Mouse (Mus musculus): ENCODE data around the gene Scamp3.
A peak's percentile ranks its signal among the peaks of the same experiment; 100 is the strongest.
"Not testable (repeated sequence)": the region's sequence is repeated elsewhere in the genome, so short reads cannot be mapped to it uniquely, and the experiment has no call there.

Gene Scamp3

GRCm38 (mm10) chr3:89177242-89178106 lies at the start of gene Scamp3:
Scamp3 (plus strand) TSS chr3:89177473.
- peak; percentile 94 for DNase-seq

DNA sequence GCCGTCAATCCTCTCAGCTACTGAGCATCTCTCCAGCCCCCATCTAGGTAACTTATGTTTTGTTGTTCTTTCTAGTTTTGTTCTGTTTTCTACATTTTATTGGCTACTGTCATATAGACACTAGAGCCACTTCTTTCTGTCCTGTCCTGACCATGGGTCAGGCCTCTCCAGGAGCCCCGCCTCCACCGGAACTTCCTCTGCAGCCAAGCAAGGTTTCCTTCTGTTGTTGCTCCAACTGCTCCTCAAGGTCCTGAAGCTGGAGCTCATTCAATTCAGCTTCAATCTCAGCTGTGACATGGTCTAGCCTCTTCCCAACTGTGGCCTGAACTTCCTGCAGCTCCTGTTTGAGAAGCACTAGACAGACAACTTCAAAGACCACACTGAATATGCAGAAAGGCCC lies 47.4 kb upstream of the Scamp3 start:
- no peak for DNase-seq

- no peak for DNase-seq
Observed at GRCm38 (mm10) chr3:89131816-89132215, 45.5 kb upstream of the Scamp3 start.

DNA sequence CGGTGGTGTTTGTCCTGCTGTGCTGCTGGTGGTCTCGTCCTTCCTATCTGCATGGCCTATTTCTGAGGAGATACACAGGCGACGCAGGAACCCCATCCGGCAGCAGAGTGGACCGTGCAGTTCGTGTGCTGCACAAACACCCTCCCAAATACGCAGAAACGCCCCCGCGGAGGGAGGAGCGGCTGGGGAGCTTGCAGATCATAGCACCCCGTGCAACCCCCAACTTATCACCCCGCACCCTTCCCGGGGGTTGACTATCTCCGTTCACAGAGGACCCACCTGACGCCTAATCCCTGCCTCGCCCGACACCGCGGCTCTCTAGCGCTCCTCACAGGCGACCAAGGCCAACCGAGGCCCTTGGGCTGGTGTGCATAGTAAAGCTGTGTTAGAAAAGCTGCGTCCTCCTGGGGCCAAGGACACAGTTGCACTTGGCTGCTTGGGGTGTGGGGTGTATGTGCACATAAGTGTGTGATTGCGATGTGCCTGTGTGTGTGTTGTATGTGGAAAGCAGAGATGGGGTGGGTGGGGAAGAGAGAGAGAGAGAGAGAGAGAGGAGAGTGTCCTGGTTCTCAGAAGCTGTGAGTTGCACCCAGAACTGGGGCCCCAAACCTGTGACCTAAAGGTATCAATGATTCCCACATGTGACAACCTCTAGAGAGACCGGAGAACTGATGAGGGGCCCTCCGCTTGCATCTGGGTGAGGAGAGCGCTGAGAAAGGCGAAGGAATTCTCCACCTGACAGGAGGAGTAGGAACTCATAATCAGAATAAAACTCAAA lies 44.8 kb upstream of the Scamp3 start:
- peak; percentile 56 for DNase-seq

DNA sequence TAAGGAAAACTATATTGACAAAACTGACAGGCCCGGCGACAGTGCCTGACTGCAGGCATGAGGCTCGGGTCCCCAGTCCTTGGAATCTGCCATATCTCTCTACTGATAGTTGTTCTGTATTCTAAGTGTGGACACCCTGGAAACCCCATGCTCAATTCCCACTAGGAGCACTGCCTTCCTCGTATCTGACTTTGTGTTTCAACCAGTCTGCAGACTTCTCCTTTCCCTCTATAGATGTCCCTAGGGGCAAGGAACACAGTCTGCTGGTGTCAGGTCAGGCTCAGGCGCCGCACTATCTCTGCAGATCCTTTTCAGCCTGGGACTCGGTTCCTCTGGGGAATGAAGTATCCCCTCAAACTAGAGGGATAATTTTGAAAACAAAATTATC lies 44.2 kb upstream of the Scamp3 start:
- DNase-seq: no peak

- no peak for DNase-seq
Observed at GRCm38 (mm10) chr3:89133752-89134151, 43.5 kb upstream of the Scamp3 start.

- no peak for DNase-seq
Observed at GRCm38 (mm10) chr3:89135958-89136357, 41.3 kb upstream of the Scamp3 start, which contains the start of gene Pklr. Pklr (plus strand) TSS chr3:89136142.

- DNase-seq: no peak
Observed at GRCm38 (mm10) chr3:89136365-89136764, 40.9 kb upstream of the Scamp3 start.

DNA sequence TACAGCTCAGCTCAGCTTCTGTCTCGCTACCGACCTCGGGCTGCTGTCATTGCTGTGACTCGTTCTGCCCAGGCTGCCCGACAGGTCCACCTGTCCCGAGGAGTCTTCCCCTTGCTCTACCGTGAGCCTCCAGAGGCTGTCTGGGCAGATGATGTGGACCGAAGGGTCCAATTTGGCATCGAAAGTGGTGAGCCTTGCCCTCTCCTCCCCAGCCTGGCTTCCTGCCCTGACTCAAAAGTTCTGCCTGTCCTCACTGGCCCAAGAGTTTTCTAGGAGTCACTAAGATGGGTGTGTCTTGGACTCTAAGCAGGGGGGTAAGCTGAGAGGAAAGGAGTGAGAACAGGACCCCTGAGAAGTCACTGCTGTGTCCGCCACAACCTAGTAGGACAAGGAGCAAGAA lies 32.5 kb upstream of the Scamp3 start:
- no peak for DNase-seq

DNA sequence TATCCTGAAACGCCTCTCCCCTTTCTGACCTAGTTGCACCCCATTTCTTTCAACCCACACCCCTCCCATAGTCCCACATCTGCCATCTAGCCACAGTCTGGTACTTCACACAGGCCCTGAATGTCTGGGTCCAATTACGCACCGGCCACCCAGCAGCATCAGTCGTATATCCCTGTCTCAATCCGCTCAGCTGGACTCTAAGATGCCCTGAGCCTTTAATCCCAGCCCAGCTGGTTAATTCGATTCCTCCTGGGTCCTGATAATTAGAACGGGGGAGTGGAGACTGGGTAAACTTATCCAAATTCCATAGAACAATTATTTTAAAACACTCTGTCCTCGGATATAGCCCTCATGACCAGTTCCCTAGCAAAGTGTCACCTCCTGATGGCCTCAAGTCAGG lies 31.7 kb upstream of the Scamp3 start:
- DNase-seq: no peak

DNA sequence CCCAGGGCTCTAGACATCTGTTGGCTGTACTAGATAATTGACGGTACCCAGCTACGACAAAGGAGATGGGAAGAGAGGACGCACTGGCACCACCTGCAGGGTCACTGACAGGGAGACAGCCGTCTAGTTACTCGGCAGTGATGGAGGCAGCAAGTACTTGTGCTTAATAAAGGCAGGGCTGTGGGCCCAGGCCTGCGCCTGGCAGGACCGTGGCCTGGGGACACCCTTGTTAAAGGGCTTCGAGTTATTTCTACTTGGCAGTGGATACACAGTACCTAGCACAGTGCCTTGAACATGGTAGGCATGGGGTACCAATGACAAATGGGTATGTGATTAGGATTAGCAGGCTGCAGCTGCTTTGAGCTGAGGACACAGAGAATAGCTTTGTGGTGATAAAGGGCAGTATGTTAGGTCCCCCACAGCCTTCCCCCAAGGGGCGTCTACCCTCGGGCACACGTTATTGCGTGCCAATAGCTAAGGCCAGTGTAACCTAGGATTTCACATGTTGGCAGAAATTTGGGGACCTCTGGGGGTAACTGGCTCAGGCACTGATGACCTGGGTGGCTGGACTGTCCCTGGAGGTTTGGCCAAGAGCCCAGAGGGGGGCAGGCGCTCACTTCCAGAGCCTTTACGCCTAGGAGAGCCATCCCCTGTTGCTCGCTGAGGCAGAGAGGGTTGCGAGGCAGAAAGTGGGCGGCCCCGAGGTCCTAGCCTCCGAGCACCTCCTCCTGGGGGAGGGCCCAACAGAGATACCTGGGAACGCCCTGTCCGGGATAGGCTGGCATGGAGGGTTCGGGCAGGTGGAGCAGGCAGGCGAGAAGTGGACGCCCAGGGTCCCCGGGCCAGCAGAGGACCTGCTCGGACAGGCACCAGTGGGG lies 29.9 kb upstream of the Scamp3 start:
- no peak for DNase-seq

GRCm38 (mm10) chr3:89147979-89148311 lies 29.3 kb upstream of the Scamp3 start:
- no peak for DNase-seq

GRCm38 (mm10) chr3:89148567-89148966 lies 28.7 kb upstream of the Scamp3 start:
- no peak for DNase-seq

GRCm38 (mm10) chr3:89152084-89152835 lies 25.0 kb upstream of the Scamp3 start:
- no peak for DNase-seq

- no peak for DNase-seq
Observed at GRCm38 (mm10) chr3:89156951-89157350, 20.3 kb upstream of the Scamp3 start.

DNA sequence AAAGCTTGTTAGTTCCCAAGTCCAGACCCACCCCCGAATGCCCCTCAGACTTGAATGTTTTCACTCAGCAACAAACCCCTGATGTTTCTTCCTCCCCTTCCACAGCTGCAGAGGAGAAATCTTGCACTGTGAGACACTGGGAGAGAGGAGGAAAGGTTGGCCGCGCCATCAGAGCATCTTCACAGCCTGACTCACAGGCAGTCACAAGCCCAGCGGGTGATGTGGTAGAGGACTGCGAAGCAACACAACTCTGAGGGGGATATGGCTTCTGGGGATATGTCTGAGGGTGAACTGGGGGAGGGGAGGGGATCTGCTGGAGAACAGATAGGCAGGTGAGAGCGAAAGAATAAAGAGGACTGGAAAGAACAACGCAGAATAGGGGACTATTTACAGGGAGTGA lies 18.6 kb upstream of the Scamp3 start:
- DNase-seq: no peak

GRCm38 (mm10) chr3:89159211-89159610 lies 18.1 kb upstream of the Scamp3 start:
- DNase-seq: no peak

- DNase-seq: peak; percentile 65
Observed at GRCm38 (mm10) chr3:89159616-89160344, 17.5 kb upstream of the Scamp3 start, which contains the start of gene Hcn3. Hcn3 (minus strand) TSS chr3:89160196.

DNA sequence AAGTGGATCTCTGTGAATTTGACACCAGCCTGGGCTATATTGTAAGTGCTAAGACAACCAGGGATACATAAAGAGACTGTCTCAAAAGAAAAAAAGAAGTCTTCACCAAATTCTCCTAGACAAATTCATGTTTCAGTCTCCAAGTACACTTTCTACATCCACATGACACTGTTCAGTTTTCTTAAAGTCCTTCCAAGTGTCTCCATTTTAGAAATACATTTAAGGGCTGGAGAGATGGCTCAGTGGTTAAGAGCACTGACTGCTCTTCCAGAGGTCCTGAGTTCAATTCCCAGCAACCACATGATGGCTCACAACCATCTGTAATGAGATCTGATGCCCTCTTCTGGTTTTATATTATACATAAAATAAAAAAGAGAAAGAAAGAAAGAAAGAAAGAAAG lies 16.1 kb upstream of the Scamp3 start:
- DNase-seq: not testable (repeated sequence)

DNA sequence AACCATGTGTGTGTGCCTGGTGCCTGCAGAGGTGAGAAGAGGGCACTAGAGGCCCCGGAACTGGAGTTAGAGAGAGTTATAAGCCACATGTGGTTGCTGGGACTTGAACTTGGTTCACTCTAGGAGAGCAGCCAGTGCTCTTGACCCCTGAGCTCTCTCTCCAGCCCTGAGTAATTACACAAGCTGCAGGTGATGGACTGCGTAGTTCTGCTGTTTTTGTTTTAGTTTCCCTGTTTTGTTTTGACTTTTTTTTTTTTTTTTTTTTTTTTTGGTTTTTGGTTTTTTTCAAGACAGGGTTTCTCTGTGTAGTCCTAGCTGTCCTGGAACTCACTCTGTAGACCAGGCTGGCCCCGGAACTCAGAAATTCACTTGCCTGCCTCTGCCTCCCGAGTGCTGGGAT lies 15.5 kb upstream of the Scamp3 start:
- DNase-seq: no peak

DNA sequence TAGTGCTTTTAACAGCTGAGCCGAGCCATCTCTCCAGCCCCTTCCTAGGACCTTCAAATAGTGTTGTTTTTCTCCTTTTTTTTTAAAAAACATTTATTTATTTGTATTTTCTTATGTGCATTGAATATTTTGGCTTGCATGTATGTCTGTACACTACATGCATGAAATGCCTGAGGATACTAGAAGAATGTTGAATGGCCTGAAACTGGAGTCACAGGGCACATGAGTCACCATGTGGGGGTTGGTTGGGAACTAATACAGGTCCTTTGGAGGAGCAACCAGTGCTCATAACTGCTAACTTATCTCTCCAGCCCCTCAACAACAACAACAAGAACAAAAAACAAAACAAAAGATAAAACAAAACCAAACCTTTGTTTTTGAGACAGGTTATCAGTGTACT lies 14.2 kb upstream of the Scamp3 start:
- peak; percentile 8 for DNase-seq

Data from cerebellum, adult 9-11 months (tissue).